Comparison of ENCODE assay signal across 20 mouse cellular contexts in the genomic region with DNA sequence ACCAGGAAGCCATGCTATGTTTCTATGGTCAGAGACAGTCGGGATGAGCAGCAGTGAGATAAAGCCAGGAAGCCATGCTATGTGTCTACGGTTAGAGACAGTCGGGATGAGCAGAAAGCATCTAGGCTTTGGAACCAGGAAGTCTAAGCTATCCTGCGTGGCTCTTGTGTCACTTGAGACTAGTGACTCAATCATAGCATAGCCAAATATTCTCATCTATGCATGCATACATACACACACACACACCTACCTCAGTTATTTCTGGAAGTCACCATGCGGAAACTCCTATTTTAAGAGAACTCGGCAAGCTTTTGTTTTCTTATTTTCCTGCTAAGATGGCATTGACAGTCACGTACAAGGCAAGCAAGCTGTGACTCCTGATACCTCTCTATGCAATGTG.
DNase-seq lines count a peak whose midpoint lies in the region; ATAC-seq and TF ChIP-seq lines count a peak whose summit lies in the region.
"Had no signal": no experiment of that assay in that cellular context is flagged by ENCODE, and none has a peak within 500 bp of the region (broad histone marks: within the 10 kb centered on the region; RNA-seq: fewer than 3 reads in every experiment).

No protein-coding gene starts in this region.

- intact Hi-C loops in left cerebral cortex, adult 2 months (cut with DNase I) = loop anchor here (5.0 kb wide), 1 partner anchor 299 kb away; no protein-coding TSS in a partner anchor
- intact Hi-C loops in left cerebral cortex, postnatal 14 days (cut with DNase I) = loop anchor here (10.0 kb wide), 1 partner anchor 296 kb away; no protein-coding TSS in a partner anchor

- ATAC-seq in frontal cortex, adult (ENCODE audit: low TSS enrichment) = peak; percentile 53
- ATAC-seq: activated CD4-positive, CD25-positive, alpha-beta regulatory T cell, adult 4 months; CD4-positive, CD25-positive, alpha-beta regulatory T cell, adult 4 months; Patski had no signal

- H3K27ac ChIP-seq in left cerebral cortex, adult 2 months = peak overlapping the region; percentile 38; the same call in 1 of the 2 replicates

- TF ChIP-seq CTCF in left cerebral cortex, adult 2 months (IDR thresholded peaks at IDR 0.05) = no peak

- DNase-seq in frontal cortex, postnatal 10 days (ENCODE audit: low spot score in 2 of 2) = no peak
- no peak for DNase-seq in left cerebral cortex, adult 2 months (ENCODE audit: extremely low spot score in 1 of 2, low spot score in 2 of 2)
- DNase-seq in left cerebral cortex, postnatal 14 days (ENCODE audit: low spot score in 2 of 2) = no peak
- DNase-seq in brain, adult 2 months (ENCODE audit: low read depth, low spot score) = peak; percentile 63
- DNase-seq in layer of hippocampus, postnatal 25 days (ENCODE audit: extremely low spot score in 1 of 2, low spot score in 1 of 2) = no peak
- DNase-seq: adrenal gland, adult 2 months; adrenal gland, adult 8-10 months; adrenal gland, postnatal 10 days; adrenal gland, postnatal 14 days; adrenal gland, postnatal 25 days; adrenal gland, postnatal 36 days; B cell, adult 2 months; cerebellum, adult 11 months; cerebellum, adult 11-12 months; cerebellum, adult 18-20 months; cerebellum, adult 2 months had no signal

- H3K4me3 ChIP-seq in left cerebral cortex, adult 2 months = no peak overlapping the region
